27 mouse cellular contexts compared by ENCODE assay signal in genomic region chr6:27262611-27263010, GRCm38 (mm10).
"Had no signal": no experiment of that assay in that cellular context is flagged by ENCODE, and none has a peak within 500 bp of the region (broad histone marks: within the 10 kb centered on the region; RNA-seq: fewer than 3 reads in every experiment).

No protein-coding gene starts in this region.

- H3K9me3 ChIP-seq: heart, embryonic 13.5 days; heart, embryonic 15.5 days; hindbrain, embryonic 12.5 days; kidney, embryonic 15.5 days; limb, embryonic 13.5 days; limb, embryonic 15.5 days; liver, embryonic 13.5 days; liver, embryonic 15.5 days had no signal

- H3K4me2 ChIP-seq: heart, embryonic 11.5 days; heart, embryonic 13.5 days; heart, embryonic 15.5 days; hindbrain, embryonic 12.5 days; hindbrain, embryonic 14.5 days; kidney, embryonic 15.5 days; limb, embryonic 13.5 days; limb, embryonic 15.5 days; liver, embryonic 13.5 days; liver, embryonic 15.5 days had no signal

- DNase-seq: gastrocnemius, postnatal 10 days; gastrocnemius, postnatal 25 days; heart, adult 18-20 months; heart, postnatal 14 days; heart, postnatal 36 days; kidney, adult 11 months; kidney, adult 2 months; kidney, adult 9 months; kidney, postnatal 14 days; kidney, postnatal 36 days; layer of hippocampus, adult 9-11 months; layer of hippocampus, postnatal 36 days; left cerebral cortex, postnatal 4 days; liver, embryonic 13.5 days; liver, postnatal 0 days had no signal

- H3K27me3 ChIP-seq: heart, embryonic 13.5 days; heart, embryonic 15.5 days; hindbrain, embryonic 12.5 days; kidney, embryonic 15.5 days; limb, embryonic 13.5 days; limb, embryonic 15.5 days; liver, embryonic 13.5 days; liver, embryonic 15.5 days had no signal

- H3K36me3 ChIP-seq: heart, embryonic 13.5 days; heart, embryonic 15.5 days; hindbrain, embryonic 12.5 days; kidney, embryonic 15.5 days; limb, embryonic 13.5 days; limb, embryonic 15.5 days; liver, embryonic 13.5 days; liver, embryonic 15.5 days had no signal

- ATAC-seq: hindbrain, embryonic 16.5 days; intestine, embryonic 16.5 days; liver, postnatal 0 days had no signal

- H3K4me1 ChIP-seq: heart, embryonic 13.5 days; heart, embryonic 15.5 days; hindbrain, embryonic 12.5 days; kidney, embryonic 15.5 days; limb, embryonic 13.5 days; limb, embryonic 15.5 days; liver, embryonic 13.5 days; liver, embryonic 15.5 days had no signal

- H3K9ac ChIP-seq: heart, embryonic 13.5 days; heart, embryonic 15.5 days; hindbrain, embryonic 12.5 days; hindbrain, embryonic 14.5 days; kidney, embryonic 15.5 days; limb, embryonic 13.5 days; limb, embryonic 15.5 days; liver, embryonic 13.5 days; liver, embryonic 15.5 days; liver, postnatal 0 days had no signal

- H3K4me3 ChIP-seq: heart, embryonic 13.5 days; heart, embryonic 15.5 days; hindbrain, embryonic 12.5 days; kidney, embryonic 15.5 days; limb, embryonic 13.5 days; limb, embryonic 15.5 days; liver, embryonic 13.5 days; liver, embryonic 15.5 days had no signal

- H3K27ac ChIP-seq: heart, embryonic 13.5 days; heart, embryonic 15.5 days; hindbrain, embryonic 12.5 days; hindbrain, embryonic 14.5 days; kidney, embryonic 15.5 days; kidney, postnatal 0 days; limb, embryonic 13.5 days; limb, embryonic 15.5 days; liver, embryonic 13.5 days; liver, embryonic 15.5 days had no signal
